Mouse (Mus musculus): Measurements from ENCODE around the gene Csl. TPM values are rescaled to one million over a fixed set of nuclear protein-coding genes. Genes with fewer than 3 reads are reported as not detected.

Gene Csl
- polyA plus RNA-seq (2015; fragmentation: Nextera tagmentation; extraction: Ambion mirVana): 0.08 TPM in 1 of 2 replicates, not detected in the other

DNA sequence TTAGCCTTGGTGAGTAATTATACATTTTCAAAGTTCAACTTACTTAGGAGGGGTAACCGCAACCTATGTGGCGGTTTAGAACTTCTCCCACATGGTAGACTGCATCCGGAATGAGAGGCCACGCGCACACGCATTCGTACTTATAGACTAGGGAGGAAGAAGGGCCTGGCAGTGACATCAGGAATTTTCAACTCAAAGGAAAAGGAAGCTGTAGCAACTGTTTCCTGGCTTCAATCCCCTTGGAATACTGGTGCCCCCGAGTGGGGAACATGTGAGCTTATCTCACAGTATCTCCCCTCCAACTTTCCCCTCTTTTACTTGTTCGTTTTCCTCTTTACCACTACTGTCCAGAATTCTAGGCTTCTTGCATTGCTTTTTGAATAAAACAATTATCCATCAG, at the start of gene Csl:
Gene Csl (minus strand): TSS at position 101 of the 400 bp plus-strand sequence.
- no peak within 1 kb of the TSS for H3K9ac ChIP-seq (replicated peaks)
- no peaks in the 10 kb centered on the region for H3K36me3 ChIP-seq
- 93% methylated on average over 9 of the region's 9 CpGs for WGBS
- no peak for ATAC-seq
- H3K4me3 ChIP-seq (replicated peaks): no peak within 1 kb of the TSS
- H3K9me3 ChIP-seq: no peaks in the 10 kb centered on the region
- H3K27me3 ChIP-seq: no peaks in the 10 kb centered on the region
- H3K27ac ChIP-seq: no peak within 1 kb of the TSS
- no peaks in the 10 kb centered on the region for H3K4me1 ChIP-seq (replicated peaks)
- no peak within 1 kb of the TSS for H3K4me2 ChIP-seq (replicated peaks)

- no peaks in the 10 kb centered on the region for H3K4me1 ChIP-seq (replicated peaks)
- H3K36me3 ChIP-seq: no peaks in the 10 kb centered on the region
- no peak for ATAC-seq
- H3K4me3 ChIP-seq (replicated peaks): no peak overlapping the region
- WGBS: 97% methylated on average over 2 of the region's 2 CpGs
- no peak overlapping the region for H3K27ac ChIP-seq
- H3K4me2 ChIP-seq (replicated peaks): no peak overlapping the region
- no peaks in the 10 kb centered on the region for H3K27me3 ChIP-seq
- no peak overlapping the region for H3K9ac ChIP-seq (replicated peaks)
- H3K9me3 ChIP-seq: no peaks in the 10 kb centered on the region
Measured at GRCm38 (mm10) chr10:99789418-99789817, 30.0 kb upstream of the Csl start.

GRCm38 (mm10) chr10:99774228-99775120, 15.0 kb upstream of the Csl start:
- WGBS: 91% methylated on average over 12 of the region's 12 CpGs
- Histone ChIP-seq H3K27ac (no peak overlapping the region), H3K36me3 (no peaks in the 10 kb centered on the region), H3K4me2 (replicated peaks) (no peak overlapping the region), H3K9ac (replicated peaks) (no peak overlapping the region), H3K4me1 (replicated peaks) (no peaks in the 10 kb centered on the region), H3K4me3 (replicated peaks) (no peak overlapping the region), H3K9me3 (no peaks in the 10 kb centered on the region), H3K27me3 (no peaks in the 10 kb centered on the region)
- no peak for ATAC-seq

DNA sequence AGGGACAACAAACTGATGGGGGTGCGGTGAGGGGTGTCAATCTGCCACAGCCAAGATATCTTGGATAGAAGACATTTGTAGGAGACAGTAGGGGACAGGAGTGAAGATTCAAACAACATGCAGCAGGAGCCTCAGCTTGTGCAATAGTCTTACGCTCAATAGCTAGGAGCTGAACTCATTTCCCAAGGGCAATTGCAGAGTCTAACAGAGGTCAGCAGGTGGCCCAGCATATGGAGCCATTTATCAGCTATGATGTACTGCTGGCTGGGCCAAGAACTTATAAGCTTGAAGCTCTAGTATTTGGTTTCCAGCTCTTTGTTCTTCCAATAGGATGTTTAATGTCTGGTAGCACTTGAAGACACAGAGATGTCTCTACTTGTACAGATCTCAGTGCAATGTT, 9.3 kb downstream of the Csl start:
- 91% methylated on average over 2 of the region's 2 CpGs for WGBS
- ATAC-seq: no peak
- no peaks in the 10 kb centered on the region for H3K36me3 ChIP-seq
- H3K9me3 ChIP-seq: no peaks in the 10 kb centered on the region
- no peaks in the 10 kb centered on the region for H3K27me3 ChIP-seq
- H3K4me1 ChIP-seq (replicated peaks): no peaks in the 10 kb centered on the region
- H3K27ac ChIP-seq: no peak overlapping the region
- no peak overlapping the region for H3K9ac ChIP-seq (replicated peaks)
- no peak overlapping the region for H3K4me3 ChIP-seq (replicated peaks)
- H3K4me2 ChIP-seq (replicated peaks): no peak overlapping the region

DNA sequence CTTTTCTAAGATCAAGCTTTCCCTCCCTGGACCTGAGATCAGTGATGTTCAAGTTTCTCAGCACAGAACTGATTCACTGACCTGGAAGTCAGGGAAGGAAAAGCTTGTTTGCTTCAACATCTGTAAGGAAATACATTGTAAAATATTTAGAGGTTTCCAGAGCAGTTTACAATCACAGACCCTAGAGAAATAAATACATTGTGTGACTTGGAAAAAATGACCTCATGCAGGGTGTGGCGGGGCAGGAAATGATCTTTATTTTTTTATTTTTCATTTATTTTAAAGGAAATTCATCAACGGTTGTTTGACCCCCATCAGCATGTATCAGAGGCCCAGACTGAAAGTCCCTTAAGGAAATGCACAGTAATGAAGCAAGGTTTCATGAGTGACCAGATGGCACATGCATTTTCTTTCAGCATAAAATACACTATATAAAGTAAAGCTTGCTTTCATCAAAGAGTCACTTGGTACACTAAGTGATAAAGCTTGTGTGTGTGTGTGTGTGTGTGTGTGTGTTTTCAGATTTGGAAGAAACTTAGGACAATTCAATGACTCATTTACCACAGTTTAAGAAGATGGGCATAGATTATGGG, 10.7 kb downstream of the Csl start:
- no peaks in the 10 kb centered on the region for H3K27me3 ChIP-seq
- H3K4me2 ChIP-seq (replicated peaks): no peak overlapping the region
- H3K9ac ChIP-seq (replicated peaks): no peak overlapping the region
- H3K27ac ChIP-seq: no peak overlapping the region
- no peaks in the 10 kb centered on the region for H3K4me1 ChIP-seq (replicated peaks)
- no peaks in the 10 kb centered on the region for H3K36me3 ChIP-seq
- H3K9me3 ChIP-seq: no peaks in the 10 kb centered on the region
- WGBS: 91% methylated on average over 2 of the region's 2 CpGs
- H3K4me3 ChIP-seq (replicated peaks): no peak overlapping the region
- no peak for ATAC-seq

- Histone ChIP-seq H3K27me3 (no peaks in the 10 kb centered on the region), H3K9ac (replicated peaks) (no peak overlapping the region), H3K27ac (no peak overlapping the region), H3K4me1 (replicated peaks) (no peaks in the 10 kb centered on the region), H3K36me3 (no peaks in the 10 kb centered on the region), H3K9me3 (no peaks in the 10 kb centered on the region), H3K4me3 (replicated peaks) (no peak overlapping the region), H3K4me2 (replicated peaks) (no peak overlapping the region)
- 71% methylated on average over 2 of the region's 2 CpGs for WGBS
- no peak for ATAC-seq
Measured at GRCm38 (mm10) chr10:99748009-99748408, 11.4 kb downstream of the Csl start.

DNA sequence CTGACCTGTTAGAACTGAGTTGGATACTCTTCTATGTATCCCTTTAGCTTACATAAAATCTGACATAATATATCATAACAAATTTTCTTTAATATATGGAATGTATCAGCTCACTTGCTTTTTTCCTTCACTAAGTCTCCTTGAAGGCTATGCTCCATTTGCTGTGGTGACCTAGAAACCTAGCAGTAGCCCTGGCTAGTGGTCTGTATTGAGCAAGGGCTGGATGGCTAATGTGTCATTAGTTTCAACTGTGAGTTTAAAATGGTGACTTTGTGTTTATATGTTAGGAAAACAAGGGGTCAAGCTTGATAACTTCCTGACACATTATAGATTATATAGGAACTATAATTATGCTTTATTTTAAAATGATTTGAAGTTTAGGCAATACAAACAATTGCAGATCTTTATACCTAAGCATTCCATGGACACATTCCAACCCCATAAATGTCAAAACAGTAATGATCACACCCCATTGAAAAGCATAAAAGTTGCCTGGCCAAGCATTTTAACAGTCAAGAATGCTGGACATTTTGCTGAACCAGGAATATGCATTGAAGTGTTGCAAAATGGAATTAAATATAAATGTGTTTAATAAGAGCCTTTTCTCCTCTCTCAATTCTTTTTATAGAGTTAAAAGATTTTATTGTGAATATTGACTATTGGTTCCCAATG, 17.7 kb downstream of the Csl start:
- no peaks in the 10 kb centered on the region for H3K4me1 ChIP-seq (replicated peaks)
- no peak overlapping the region for H3K4me3 ChIP-seq (replicated peaks)
- no peaks in the 10 kb centered on the region for H3K27me3 ChIP-seq
- H3K27ac ChIP-seq: no peak overlapping the region
- no peaks in the 10 kb centered on the region for H3K36me3 ChIP-seq
- no peaks in the 10 kb centered on the region for H3K9me3 ChIP-seq
- no peak for ATAC-seq
- H3K9ac ChIP-seq (replicated peaks): no peak overlapping the region
- no peak overlapping the region for H3K4me2 ChIP-seq (replicated peaks)

- H3K9me3 ChIP-seq: no peaks in the 10 kb centered on the region
- no peaks in the 10 kb centered on the region for H3K36me3 ChIP-seq
- H3K4me2 ChIP-seq (replicated peaks): no peak overlapping the region
- no peak overlapping the region for H3K9ac ChIP-seq (replicated peaks)
- no peak overlapping the region for H3K4me3 ChIP-seq (replicated peaks)
- H3K27me3 ChIP-seq: no peaks in the 10 kb centered on the region
- no peak for ATAC-seq
- no peak overlapping the region for H3K27ac ChIP-seq
- WGBS: 54% methylated on average over 2 of the region's 2 CpGs
- H3K4me1 ChIP-seq (replicated peaks): no peaks in the 10 kb centered on the region
Measured at GRCm38 (mm10) chr10:99713129-99713528, 46.3 kb downstream of the Csl start.

DNA sequence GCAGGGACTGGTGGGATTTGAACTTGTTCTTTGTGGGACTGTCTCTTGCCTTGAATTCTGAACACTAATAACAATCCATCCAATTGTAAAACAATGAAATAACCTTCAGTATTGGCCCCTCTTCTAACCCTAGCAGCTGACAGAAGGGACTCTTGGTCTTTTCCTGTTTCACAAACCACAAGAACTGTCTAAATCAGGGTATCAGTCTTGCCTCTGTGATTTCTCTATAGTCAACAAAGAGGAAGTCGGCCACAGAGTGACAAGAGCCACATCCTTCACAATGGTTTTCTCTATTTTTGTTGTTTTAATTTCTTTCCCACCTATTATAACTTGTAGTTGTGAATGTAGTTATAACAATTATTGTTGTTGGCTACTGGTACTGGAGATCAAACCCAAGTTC, 47.9 kb downstream of the Csl start:
- WGBS: 92% methylated on average over 1 of the region's 1 CpGs
- Histone ChIP-seq H3K9ac (replicated peaks) (no peak overlapping the region), H3K4me3 (replicated peaks) (no peak overlapping the region), H3K4me1 (replicated peaks) (no peaks in the 10 kb centered on the region), H3K4me2 (replicated peaks) (no peak overlapping the region), H3K27me3 (no peaks in the 10 kb centered on the region), H3K36me3 (no peaks in the 10 kb centered on the region), H3K9me3 (no peaks in the 10 kb centered on the region), H3K27ac (no peak overlapping the region)
- no peak for ATAC-seq
